Mouse (Mus musculus) forebrain, embryonic 13.5 days (tissue): ENCODE measurements around the gene P4ha3. TPM values are rescaled to one million over a fixed set of nuclear protein-coding genes. Genes with fewer than 3 reads are reported as not detected.

Experiments used
- ATAC-seq: fragments of 200-750 bp; cut with Nextera tagmentation; 2 replicates; pipeline ENCODE4 v1.8.0; 2017
- H3K27ac ChIP-seq: fragments of 300-500 bp; sonication (generic); 2 replicates; pipeline ENCODE4 v1.5.1; 2015; ENCODE audit warnings: inconsistent platforms, mild to moderate bottlenecking, moderate library complexity
- H3K27me3 ChIP-seq: fragments of 300-500 bp; sonication (generic); 2 replicates; pipeline ENCODE4 v1.6.1; 2015; ENCODE audit warnings: mild to moderate bottlenecking, inconsistent platforms
- H3K36me3 ChIP-seq: fragments of 300-500 bp; sonication (generic); 2 replicates; pipeline ENCODE4 v1.6.1; 2015; ENCODE audit warnings: mild to moderate bottlenecking, inconsistent platforms; ENCODE audit not compliant: poor library complexity, severe bottlenecking
- H3K4me1 ChIP-seq: fragments of 300-500 bp; sonication (generic); 2 replicates; pipeline ENCODE4 v1.6.1; 2015; ENCODE audit warnings: inconsistent platforms
- H3K4me2 ChIP-seq: fragments of 300-500 bp; sonication (generic); 2 replicates; pipeline ENCODE4 v1.6.1; 2015; ENCODE audit warnings: inconsistent platforms, mild to moderate bottlenecking, moderate library complexity
- H3K4me3 ChIP-seq: fragments of 300-500 bp; sonication (generic); 2 replicates; pipeline ENCODE4 v1.5.1; 2015; ENCODE audit warnings: mild to moderate bottlenecking, inconsistent platforms
- H3K9ac ChIP-seq: fragments of 300-500 bp; sonication (generic); 2 replicates; pipeline ENCODE4 v1.6.1; 2015; ENCODE audit warnings: mild to moderate bottlenecking, inconsistent platforms
- H3K9me3 ChIP-seq: fragments of 300-500 bp; sonication (generic); replicated peaks from 2 replicates; pipeline ENCODE4 v1.6.1; 2016; ENCODE audit warnings: inconsistent platforms
- WGBS: fragments of 180-500 bp; shearing (Covaris S2); methylation state at CpG from one replicate; pipeline ENCODE4 v1.1.7; 2015; 5-methylcytosine and 5-hydroxymethylcytosine counted together
- polyA plus RNA-seq: library from polyadenylated mRNA; unstranded; fragments of >200 nt; fragmentation: Nextera tagmentation; extraction: Ambion mirVana; gene quantifications from 2 replicates; pipeline ENCODE4 v1.2.1, GENCODE M21; 2015

The P4ha3 gene
- polyA plus RNA-seq, 1 experiment from 2014 or later: 1.0 TPM

DNA sequence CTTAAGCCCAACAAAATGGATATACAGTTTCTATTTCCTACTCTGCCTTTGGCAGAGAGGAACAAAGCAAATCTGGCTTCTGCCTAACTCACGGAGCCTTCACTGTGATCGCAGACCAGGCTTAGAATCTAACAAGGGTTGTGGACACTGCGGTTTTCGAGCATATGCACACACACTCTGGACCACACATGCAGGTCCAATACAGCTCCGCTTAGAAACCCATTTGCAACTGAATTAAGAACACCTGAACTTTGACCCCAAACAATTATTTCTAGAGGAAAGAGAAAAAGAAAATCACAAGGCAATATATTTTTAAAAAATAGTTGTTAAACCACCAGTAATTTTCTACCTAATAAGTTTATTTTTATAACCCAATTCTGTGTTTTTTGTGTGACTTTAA is 71.0 kb downstream of the P4ha3 start:
- Histone ChIP-seq H3K27me3 (no peaks in the 10 kb centered on the region), H3K36me3 (peaks cover 17% of the 10 kb centered on the region), H3K4me3 (no peak overlapping the region), H3K4me2 (no peak overlapping the region), H3K9me3 (no peaks in the 10 kb centered on the region), H3K9ac (no peak overlapping the region), H3K27ac (no peak overlapping the region), H3K4me1 (no peaks in the 10 kb centered on the region)
- WGBS: 68% methylated on average over 5 of the region's 5 CpGs
- ATAC-seq: no peak

DNA sequence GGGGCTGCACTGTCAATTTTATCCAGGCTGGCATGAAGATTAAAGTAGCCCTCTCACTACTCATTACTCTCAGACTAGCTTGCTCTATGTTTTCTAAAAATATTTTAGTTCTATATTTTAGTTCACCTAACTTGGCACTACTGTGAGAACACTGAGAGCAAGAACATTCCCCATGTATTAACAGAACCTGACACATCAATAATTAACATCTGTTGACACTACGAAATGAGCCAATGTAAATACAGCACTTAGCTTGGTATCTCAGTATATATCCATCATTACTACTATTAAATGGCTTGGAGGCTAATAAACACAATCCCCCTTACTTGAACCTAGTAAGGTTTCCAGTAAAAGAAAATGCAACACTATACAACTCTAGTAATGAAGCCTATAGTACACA is 71.4 kb downstream of the P4ha3 start:
- Histone ChIP-seq H3K9me3 (no peaks in the 10 kb centered on the region), H3K4me2 (no peak overlapping the region), H3K9ac (no peak overlapping the region), H3K36me3 (peaks cover 13% of the 10 kb centered on the region), H3K4me1 (no peaks in the 10 kb centered on the region), H3K27me3 (no peaks in the 10 kb centered on the region), H3K27ac (no peak overlapping the region), H3K4me3 (no peak overlapping the region)
- 97% methylated on average over 1 of the region's 1 CpGs for WGBS
- ATAC-seq: no peak

DNA sequence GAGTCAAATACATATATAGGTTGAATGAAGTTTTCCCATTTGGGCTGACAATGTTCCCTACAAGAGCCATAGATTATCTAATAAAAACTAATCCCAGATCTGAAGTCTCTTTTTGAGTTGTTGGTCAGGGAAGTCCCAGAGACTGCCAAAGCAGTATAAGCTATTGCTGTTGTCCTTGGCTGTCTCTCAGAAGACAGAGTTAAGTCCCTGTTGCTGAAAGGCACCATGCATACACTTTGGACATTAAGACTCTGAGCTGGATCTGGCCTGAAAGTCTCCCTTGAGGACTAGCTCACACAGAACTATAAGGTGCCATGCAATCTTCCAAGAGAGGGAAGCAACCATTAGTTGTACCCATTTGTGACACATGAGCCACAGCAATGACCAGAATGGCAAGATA is 72.5 kb downstream of the P4ha3 start:
- H3K9me3 ChIP-seq: no peaks in the 10 kb centered on the region
- H3K27me3 ChIP-seq: no peaks in the 10 kb centered on the region
- H3K9ac ChIP-seq: no peak overlapping the region
- no peak overlapping the region for H3K27ac ChIP-seq
- H3K4me3 ChIP-seq: no peak overlapping the region
- no peak for ATAC-seq
- H3K4me2 ChIP-seq: no peak overlapping the region
- H3K36me3 ChIP-seq: peaks cover 9% of the 10 kb centered on the region
- H3K4me1 ChIP-seq: no peaks in the 10 kb centered on the region

DNA sequence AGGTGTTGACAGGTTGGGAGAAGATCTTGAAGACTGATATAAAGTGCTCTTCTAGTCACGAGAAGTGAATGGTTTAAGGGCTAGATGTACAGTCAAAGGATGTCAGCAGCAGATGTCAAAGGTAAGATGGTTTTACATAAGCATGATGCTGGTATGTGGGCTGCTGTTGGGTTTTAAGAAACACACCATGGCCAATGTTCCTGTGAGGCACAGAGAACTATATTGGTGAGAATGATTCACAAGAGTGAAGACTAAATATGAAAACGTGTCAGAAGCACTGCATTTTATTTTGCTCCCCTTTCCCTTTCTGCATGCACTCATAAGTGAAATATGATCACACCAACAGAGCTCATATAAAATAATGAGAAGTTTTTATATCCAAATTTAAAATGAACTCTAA is 77.8 kb downstream of the P4ha3 start:
- Histone ChIP-seq H3K9me3 (no peaks in the 10 kb centered on the region), H3K4me2 (no peak overlapping the region), H3K9ac (no peak overlapping the region), H3K4me1 (peaks cover 7% of the 10 kb centered on the region; the same call in 1 of the 2 replicates), H3K36me3 (no peaks in the 10 kb centered on the region), H3K4me3 (no peak overlapping the region), H3K27me3 (no peaks in the 10 kb centered on the region), H3K27ac (no peak overlapping the region)
- no peak for ATAC-seq
- 88% methylated on average over 2 of the region's 2 CpGs for WGBS

DNA sequence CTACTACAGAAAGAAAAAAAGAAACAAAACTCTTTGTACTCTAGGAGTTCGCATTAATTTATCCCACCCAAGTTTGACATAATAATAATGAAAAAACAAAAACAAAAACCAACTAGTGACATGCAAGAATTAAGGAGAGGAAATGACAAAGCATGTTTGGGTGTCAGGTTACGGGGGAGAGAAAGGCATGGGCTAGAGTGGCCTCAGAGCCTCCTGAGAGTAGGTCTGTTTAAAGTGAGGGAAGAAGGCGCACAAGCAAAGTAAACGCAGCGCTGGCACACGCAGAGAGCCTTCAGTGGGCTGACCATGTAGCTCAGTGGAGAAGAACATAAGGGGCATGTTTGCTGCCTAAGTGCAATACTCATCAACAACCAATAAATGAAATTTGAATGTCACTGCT is 79.6 kb downstream of the P4ha3 start:
- no peaks in the 10 kb centered on the region for H3K9me3 ChIP-seq
- H3K9ac ChIP-seq: no peak overlapping the region
- no peak for ATAC-seq
- no peak overlapping the region for H3K4me3 ChIP-seq
- peaks cover 19% of the 10 kb centered on the region for H3K4me1 ChIP-seq
- H3K27ac ChIP-seq: no peak overlapping the region
- H3K4me2 ChIP-seq: no peak overlapping the region
- 66% methylated on average over 6 of the region's 6 CpGs for WGBS
- no peaks in the 10 kb centered on the region for H3K27me3 ChIP-seq
- no peaks in the 10 kb centered on the region for H3K36me3 ChIP-seq

Other genes with a start within 250 kb of the P4ha3 start
- 71.4 and 78.4 TPM in 2 replicates for gene Pold3, start 164.0 kb upstream of the P4ha3 start, polyA plus RNA-seq
- 16.3 and 17.1 TPM in 2 replicates for gene Lipt2, start 126.2 kb upstream of the P4ha3 start, polyA plus RNA-seq
- gene Kcne3, start 109.0 kb upstream of the P4ha3 start, polyA plus RNA-seq: 1.4 and 2.0 TPM in 2 replicates
- gene Pgm2l1, start 58.1 kb upstream of the P4ha3 start, polyA plus RNA-seq: 9.5 and 10.3 TPM in 2 replicates
- 34.7 and 35.1 TPM in 2 replicates for gene C2cd3, start 86.7 kb downstream of the P4ha3 start, polyA plus RNA-seq
- gene Ppme1, start 86.8 kb downstream of the P4ha3 start, polyA plus RNA-seq: 118 and 120 TPM in 2 replicates
- gene Ucp3, start 187.5 kb downstream of the P4ha3 start, polyA plus RNA-seq: not detected in 2 replicates
- gene Ucp2, start 207.8 kb downstream of the P4ha3 start, polyA plus RNA-seq: 43.9 and 46.0 TPM in 2 replicates
- 2.1 and 3.7 TPM in 2 replicates for gene Dnajb13, start 229.4 kb downstream of the P4ha3 start, polyA plus RNA-seq